Mouse (Mus musculus): ENCODE results near the gene Ddost. TPM values are rescaled to one million over a fixed set of nuclear protein-coding genes. Genes with fewer than 3 reads are reported as not detected.
A peak's percentile ranks its signal among the peaks of the same experiment; 100 is the strongest.

Gene Ddost
- total RNA-seq, 2 experiments from 2014 or later = 95.5 to 96.8 TPM

DNA sequence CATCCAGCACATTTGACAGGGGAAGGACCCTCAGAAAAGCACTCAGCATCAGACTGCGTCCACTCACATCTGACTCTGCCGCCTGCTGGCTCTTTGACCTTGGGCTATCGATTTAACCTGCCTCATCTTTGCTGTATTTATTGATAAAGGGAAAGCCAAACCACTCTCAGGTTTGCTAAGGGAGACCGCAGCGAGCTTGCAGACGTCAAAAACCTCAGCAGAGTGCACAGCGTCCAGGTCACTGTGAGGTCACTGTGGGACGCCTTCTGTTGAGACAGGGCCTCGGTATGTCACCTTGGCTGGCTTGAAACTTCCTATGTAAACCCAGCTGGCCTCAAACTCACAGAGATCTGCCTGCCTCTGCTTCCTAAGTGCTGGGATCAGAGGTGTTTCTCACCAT, 32.8 kb downstream of the Ddost start:
- no peak for DNase-seq

DNA sequence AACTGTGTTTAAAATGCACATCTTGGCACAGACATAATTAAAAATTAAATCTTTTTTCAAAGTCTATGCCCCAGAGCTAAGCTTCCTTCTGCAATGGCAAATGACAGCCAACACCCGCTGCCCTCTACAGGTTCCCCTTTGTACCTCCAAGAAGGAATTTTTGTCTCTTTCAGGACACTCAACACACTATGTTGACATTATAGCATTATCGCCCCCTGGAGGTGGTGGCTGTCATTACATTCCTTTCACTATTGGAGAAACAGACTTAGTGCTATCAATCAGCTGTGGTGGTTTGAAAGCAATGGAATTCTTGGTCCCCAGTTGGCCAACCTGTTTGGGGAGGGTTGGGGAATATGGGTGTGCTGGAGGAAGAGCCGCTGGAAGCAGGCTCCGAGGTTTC, 35.4 kb downstream of the Ddost start:
- no peak for DNase-seq

DNA sequence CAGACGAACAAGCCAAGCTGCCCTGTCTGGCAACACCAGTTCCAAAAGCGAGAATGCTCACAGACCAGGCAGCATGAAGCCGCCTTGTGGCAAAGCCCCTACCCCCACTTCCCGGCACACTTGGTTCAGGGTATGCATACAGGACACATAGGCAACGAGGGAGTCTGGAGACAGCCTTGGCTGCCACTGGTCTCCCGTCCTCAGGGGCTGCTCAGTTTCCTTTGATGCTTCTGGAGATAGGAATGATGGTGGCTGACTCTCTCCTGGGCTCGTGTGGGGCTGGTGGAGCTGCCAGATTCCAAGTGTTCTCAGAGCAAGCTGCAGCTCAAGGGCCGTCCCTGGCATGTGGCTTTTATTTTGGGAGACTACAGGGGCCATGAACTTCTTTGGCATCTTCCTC, 36.9 kb downstream of the Ddost start:
- no peak for DNase-seq

DNA sequence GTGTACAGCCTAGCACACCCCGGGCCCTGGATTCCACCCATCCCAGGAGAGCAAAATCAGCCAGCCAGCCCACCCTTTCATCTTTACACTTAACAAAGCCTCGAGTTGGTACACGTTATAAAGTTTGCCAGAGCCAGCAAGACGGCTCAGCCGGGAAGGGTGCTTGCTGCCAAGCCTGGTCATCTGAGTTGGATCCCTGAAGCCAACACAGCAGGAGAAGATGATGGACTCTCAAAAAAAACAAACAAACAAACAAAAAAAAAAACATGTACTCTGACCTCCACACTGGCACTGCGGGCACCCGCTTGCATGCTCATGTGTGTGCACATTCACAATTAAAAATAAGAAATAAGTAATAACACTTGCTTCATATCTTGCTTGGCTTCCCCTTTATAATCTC, 37.5 kb downstream of the Ddost start:
- DNase-seq = no peak

DNA sequence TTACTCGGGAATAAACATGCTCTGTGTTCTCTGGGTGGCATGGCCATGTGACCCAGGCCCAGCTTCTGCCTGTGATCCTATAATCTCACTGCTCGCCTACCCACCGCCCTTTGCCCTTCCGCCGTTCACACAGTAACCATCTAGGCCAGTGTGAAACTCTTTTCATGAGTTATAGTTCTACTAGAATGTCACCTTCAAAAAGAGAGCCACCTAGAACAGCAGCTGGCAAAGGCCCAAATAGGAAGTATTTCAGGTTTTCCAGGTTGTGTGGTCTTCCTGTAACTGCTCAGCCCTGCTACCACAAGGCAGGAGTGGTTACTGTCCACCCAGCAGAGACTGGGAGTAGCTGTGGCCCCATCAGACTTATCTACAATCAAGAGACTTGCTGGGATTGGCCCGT, 38.2 kb downstream of the Ddost start:
- no peak for DNase-seq

DNA sequence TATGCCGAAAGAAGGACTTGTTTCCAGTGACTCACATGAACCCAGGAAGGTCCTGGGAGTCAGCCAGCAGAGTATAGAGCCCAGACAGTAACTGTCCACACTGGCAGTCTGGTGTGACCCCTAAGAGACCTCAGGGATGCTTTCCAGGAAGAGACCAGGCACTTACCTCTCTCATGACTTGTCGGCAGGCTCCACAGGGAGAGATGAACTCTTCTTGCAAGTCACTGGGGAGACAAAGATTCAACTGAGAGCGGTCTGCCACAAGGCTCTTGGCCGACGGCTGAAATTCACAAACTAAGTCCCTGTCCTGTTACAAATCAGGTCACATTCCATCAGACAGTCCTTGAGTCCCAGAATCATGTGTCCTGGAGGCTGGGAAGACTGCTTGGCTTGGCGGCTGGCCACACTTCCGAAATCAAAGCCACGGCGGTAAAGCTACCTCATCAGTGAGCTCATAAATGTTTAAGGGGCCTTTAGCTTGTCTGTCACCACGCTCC, 38.9 kb downstream of the Ddost start:
- no peak for DNase-seq

DNA sequence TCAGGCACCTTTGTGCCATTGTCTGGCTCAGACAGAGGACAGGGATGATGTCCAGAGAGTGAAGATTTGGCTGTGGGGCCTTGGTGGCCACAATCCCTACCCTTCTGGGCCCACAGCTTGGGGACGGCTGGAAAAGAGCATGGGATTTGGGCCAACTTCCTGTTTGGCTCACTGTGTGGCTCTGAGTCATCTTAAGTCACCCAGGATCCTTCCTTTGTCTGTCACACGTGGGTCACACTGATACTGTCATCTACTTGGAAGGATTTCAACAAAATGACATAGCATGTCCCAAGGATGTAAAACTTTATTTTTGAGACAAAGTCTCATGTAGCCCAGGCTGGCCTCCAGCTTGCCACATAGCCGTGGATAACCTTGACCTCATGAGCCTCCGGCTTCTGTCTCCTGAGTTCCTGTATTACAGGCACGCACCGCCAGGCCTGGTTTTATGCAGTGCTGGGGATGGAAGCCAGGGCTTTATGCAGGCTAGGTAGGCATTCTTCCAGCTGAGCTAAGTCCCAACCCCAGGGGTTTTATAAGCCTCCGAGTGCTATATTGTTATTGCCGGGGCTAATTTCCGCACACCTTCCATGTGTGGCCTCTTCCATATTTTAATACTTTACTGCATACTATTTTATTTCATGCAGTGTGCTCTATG, 40.5 kb downstream of the Ddost start:
- DNase-seq = no peak

DNA sequence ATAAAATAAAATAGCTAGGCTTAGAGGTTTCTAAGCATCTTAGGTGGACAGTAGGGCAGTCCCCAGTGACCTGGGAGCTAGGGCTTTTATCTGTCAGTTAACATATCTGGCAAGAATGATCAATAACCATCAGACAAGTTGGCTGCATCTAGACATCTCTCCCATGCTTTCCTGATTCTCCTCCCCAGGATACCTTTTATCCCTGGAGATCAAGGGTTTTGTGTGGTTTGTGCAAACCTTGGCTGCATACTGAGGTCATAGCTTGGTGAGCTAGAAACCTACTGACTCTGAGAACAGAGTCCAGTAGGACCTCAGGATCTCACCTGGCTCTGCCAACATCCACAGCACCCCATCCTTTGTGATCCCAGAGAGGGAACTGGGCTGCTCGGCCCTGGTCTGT, 42.8 kb downstream of the Ddost start:
- no peak for DNase-seq

DNA sequence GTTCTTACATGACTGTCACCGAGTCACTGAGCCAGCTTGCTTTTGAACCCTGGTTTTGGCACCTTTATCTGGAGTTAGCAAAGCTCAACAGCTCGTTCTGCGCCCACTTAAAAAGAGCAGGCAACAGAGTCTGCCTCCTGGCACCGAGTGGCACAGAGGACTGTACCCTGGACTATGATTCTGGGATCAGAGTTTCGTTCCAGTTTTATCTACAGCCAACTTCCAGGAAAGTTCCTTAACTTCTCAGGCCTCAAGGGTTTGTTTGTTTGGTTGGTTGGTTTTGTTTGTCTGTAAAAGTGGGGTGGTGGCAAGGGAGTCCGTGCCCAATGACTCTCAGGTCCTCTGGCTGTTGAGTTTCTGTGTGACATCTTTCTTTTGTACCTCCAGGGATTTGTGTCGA, 44.2 kb downstream of the Ddost start:
- no peak for DNase-seq

DNA sequence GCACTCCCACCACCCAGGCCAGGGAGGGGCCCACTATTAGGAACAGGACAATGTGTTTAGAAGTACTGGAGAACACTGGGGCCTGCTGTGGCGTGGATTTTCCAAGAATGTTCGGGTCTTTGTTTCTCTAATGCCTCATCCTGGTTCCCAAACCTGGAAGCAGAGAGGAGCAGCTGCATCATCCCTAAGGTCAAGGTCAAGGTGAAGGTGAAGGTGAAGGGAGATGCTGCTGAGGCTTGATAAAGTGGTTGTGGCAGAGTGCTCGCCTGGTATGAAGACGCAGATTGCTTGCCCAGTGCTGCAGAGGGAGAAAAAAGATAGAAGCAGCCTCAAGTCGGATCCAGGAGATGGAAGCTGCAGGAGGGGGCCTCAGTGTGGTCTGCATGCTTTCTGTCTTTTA, 47.3 kb downstream of the Ddost start:
- DNase-seq = no peak

DNA sequence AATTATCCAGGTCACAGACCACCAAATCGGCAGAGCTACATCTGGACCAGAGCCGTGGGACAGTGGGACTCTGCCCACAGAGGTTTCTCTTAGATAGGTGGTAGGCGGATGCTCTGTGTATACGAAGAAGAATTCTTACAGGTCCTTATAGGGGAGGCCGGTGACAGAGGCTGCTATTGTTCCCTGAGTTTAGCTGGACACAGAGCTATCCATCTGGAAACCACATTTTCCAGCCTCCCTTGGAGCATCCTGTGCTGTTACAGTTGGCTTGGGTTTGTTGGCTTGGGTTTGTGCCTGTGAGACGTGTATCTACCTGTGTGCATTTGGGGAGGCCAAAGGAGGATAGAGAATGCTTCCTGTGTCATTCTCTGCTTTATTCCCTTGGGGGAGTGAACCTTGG, 48.2 kb downstream of the Ddost start:
- no peak for DNase-seq

DNA sequence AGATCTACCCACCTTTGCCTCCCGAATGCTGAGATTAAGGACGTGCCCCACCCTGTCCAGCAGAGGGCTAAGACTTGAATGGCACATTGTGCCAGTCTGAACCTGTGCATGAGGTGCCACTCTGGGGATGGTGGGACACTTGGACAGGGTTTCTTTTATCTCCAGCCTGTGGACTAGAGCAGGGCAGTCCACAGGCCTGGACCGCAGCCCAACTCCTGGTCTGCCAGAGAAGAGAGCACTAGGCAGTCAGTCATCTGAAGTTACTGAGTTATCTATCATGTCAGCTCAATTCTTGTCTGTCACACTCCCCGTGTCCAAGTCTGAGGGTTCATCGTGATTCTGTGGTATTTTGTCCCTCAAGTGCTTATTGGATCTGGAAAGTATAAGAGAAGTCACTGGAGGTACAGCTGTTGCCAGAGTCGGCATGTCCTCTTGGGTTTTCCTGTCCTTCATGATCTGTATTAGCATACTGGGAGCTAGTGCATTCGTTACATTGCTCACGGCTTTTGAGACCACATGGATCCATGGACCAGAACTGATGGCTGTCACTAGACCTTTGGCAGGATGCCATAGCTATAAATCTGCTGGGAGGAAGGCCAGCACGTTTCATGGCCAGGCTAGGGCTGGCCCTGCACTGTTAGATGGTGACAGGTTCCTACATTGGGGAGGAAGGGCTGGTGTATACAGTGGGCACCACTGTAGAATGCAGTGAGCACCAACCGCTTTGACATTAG, 49.1 kb downstream of the Ddost start:
- DNase-seq = no peak

DNA sequence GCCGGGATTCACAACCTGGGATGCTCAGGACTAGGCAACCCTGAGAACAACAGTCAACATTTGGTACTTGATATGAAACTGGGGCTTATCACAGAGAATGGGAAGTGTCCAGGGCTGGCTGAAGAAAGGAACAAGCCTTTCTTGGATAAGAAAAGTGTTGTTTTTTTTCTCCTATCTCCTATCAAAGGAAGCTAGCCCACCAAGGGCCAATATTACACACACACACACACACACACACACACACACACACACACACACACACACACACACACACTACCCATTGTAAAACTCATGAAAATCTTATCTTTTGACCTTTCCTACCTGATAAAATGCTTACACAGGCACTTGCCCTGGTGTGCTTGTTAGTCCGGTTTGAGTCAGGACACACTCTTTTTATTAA, 51.0 kb downstream of the Ddost start:
- DNase-seq = no peak

DNA sequence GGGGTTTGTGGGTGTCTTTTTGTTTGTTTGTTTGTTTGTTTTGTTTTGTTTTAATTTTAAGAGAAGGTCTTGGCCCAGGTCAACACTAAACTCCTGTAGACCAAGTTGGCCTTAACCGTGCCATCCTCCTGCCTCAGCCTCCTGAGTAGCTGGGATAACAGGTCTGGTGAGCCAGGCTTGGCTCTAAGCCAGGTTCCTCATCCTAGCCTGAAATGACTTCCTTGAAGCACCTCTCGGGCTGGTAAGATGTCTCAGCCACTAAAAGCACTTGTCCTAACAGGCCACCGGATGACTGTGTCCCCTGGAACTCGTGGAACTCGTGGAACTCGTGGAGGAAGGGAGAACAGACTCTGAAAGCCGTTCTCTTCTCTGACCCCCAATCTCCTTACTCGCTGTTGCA, 51.6 kb downstream of the Ddost start:
- DNase-seq = no peak

DNA sequence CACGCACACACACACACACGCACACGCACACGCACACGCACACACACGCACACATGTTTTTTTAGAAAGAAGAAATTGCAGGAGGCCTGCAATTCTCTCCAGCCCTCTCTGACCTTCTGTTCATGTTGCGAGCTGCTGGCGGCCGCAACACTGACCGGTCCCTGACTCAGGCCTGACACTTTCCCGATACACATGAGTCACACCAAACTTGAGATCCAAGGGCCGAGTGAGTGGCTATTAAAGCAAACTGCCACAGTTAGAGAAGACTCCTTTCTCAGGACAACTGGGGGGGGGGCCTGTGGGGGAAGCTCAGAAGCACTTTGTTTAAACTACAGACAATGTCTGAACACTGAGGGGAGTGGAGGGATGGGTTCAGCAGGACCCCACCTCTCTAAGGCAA, 52.0 kb downstream of the Ddost start:
- DNase-seq = no peak

DNA sequence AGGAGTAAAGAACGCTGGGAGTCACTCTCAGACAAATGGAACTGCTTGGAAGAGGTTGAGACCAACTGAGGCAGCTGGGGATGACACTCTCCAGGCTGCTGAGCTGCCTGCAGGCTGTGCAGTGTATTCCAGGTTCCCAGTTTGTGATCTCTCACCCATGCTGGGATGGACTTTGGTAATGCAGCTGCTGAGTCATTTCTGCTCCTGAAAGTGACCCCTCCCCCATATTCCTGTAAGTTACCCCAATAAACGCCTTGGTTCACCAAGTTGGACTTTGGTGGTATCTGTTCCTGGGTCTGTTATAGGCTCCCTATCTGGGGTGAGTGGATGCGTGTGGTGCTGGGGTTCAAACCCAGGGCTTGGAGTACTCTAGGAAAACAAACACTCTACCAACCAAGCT, 53.6 kb downstream of the Ddost start:
- no peak for DNase-seq

DNA sequence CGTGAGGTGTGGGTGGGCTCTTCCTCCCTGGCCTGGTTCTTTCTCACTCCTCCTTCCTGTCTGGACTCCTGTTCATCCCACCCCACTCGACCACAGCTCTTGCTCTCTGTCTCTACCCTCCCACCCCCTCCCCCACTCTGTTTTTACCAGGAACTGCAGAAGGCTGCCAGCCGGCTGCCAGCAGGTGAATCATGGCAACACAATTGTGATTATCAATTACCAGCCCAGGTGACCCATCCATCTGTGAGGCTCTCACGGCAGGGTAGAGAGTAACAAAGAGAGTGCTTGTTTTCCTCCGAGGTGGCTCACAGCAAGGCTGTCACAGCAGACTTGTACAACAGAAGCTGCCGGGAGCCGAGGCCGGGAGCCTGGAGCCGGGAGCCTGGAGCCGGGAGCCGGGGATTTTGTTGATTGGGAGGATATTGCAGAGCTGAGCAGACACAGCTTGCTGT, 56.9 kb downstream of the Ddost start:
- DNase-seq = peak in 1 of 2 experiments; percentile 24

Small RNA genes within 50 kb of the gene (microRNA-seq; reads per million reads assigned to microRNA genes)
- gene Gm27646 (0.21 to 0.60 reads per million in 2 experiments), gene Mir7019 (6.0 to 14.2 reads per million in 2 experiments)

Other genes starting within 250 kb of the Ddost start
- 100 to 1,000 TPM; 178 to 183 TPM for gene Hp1bp3, start 88.4 kb upstream of the Ddost start, total RNA-seq (2021)
- gene Sh2d5, start 54.3 kb upstream of the Ddost start, total RNA-seq (2021) = 10 to 100 TPM; 45.3 to 51.4 TPM
- gene Kif17, start 54.3 kb upstream of the Ddost start, total RNA-seq (2021) = 10 to 100 TPM; 17.8 to 18.3 TPM
- gene Pink1, start 21.6 kb downstream of the Ddost start, total RNA-seq (2021) = 100 to 1,000 TPM; 228 to 239 TPM
- gene Cda, start 63.3 kb downstream of the Ddost start, total RNA-seq (2021) = 1 to 10 TPM; 2.5 to 3.6 TPM
- gene Fam43b, start 91.8 kb downstream of the Ddost start, total RNA-seq (2021) = 10 to 100 TPM; 31.2 to 31.3 TPM
- gene Mul1, start 129.9 kb downstream of the Ddost start, total RNA-seq (2021) = 10 to 100 TPM; 53.4 to 62.5 TPM
- 100 to 1,000 TPM; 359 to 375 TPM for gene Camk2n1, start 149.6 kb downstream of the Ddost start, total RNA-seq (2021)